Mouse (Mus musculus) ovary, adult 18-20 months (tissue): ENCODE measurements at regions not wholly inside any gene's neighbourhood (a gene's known extent, or its start where the extent isn't known, plus 50 kb on each side); places are given as distances from the start of the nearest gene placed in this dataset.
"Not testable (repeated sequence)": the region's sequence is repeated elsewhere in the genome, so short reads cannot be mapped to it uniquely, and the experiment has no call there.

Experiments
- DNase-seq: peaks from one replicate; pipeline ENCODE4 v3.0.0; 2022; ENCODE audit warnings: low spot score, mixed read lengths

- peak; percentile 63 for DNase-seq
Observed at GRCm38 (mm10) chr1:164543045-164543803, 85.1 kb upstream of the Atp1b1 start.

- DNase-seq = no peak
Observed at GRCm38 (mm10) chr1:164541711-164542110, 83.6 kb upstream of the Atp1b1 start.

- DNase-seq = no peak
Observed at GRCm38 (mm10) chr1:164538304-164539043, 80.3 kb upstream of the Atp1b1 start.

- no peak for DNase-seq
Observed at GRCm38 (mm10) chr1:164537324-164537948, 79.3 kb upstream of the Atp1b1 start.

DNA sequence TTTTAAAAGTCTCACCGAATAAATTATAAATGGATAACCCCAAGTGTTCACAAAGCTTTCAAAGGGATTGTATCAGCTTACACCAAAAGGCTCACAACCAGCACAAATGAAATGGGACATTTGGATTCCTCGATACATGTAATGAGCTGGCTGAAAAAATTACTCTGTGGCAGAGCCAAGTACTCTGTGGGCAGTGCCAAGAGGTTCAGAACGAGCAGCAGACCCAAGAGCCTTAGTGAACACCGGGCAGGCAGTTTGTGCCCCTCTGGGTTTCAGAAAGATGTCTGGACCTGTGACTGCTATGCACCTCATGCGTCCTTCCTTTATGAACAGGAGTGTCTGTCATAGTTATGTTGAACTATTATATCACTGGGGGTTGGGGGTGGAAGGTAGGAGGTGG lies 74.0 kb upstream of the Atp1b1 start:
- no peak for DNase-seq

DNA sequence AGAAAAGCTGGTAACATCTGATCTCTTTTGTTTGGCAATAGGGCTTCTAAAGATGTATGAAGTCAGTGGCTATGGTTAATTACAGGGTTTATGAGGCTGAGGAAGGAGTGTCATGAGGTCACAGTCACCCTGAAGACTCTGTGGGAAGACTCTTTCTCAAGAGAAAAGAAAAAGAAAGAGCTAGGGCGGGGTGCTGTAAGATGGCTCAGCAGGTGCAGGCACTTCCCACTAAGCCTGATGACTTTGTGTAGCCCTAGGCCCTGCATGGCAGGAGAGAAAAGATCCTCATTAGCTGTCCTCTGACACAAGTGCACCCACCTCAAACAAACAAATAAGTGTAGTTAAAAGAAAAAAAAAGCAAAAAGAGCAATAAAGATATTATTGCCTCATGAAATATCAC lies 73.6 kb upstream of the Atp1b1 start:
- DNase-seq = no peak

GRCm38 (mm10) chr1:164526748-164527147 lies 68.6 kb upstream of the Atp1b1 start:
- no peak for DNase-seq

- DNase-seq = no peak
Observed at GRCm38 (mm10) chr1:164522377-164523150, 64.4 kb upstream of the Atp1b1 start.

GRCm38 (mm10) chr1:164521371-164522130 lies 63.4 kb upstream of the Atp1b1 start:
- DNase-seq = no peak

GRCm38 (mm10) chr1:164518866-164519265 lies 60.7 kb upstream of the Atp1b1 start:
- DNase-seq = no peak

DNA sequence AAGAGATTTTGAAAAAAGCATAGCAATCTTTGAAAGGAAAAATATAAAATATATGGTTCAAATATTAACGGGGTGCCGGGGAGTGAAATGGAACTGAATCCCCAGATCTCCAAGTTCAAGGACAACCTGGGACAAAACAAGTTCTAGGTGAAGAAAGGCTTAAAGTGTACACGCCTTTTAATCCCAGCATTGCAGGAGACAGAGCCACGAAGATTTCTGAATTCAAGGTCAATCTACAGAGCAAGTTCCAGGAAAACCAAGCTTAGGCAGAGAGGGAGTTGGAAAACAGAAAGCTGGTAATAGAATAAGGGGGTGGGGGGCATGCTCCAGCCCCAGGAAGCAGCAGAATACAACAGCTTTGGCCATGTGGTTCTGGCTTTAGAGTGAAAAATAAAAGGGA lies 60.2 kb upstream of the Atp1b1 start:
- no peak for DNase-seq

DNA sequence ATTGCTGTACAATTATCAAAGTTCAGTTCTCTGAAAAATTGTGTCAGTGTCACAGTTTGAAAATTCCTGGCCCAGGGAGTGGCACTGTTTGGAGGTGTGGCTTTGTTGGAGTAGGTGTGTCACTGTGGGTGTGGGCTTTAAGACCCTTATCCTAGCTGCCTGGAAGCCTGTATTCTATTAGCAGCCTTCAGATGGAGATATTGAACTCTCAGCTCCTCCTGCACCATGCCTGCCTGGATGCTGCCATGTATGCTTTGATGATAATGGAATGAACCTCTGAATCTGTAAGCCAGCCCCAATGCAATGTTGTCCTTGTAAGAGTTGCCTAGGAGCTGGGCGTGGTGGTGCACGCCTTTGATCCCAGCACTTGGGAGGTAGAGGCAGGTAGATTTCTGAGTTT lies 59.2 kb upstream of the Atp1b1 start:
- DNase-seq = not testable (repeated sequence)

DNA sequence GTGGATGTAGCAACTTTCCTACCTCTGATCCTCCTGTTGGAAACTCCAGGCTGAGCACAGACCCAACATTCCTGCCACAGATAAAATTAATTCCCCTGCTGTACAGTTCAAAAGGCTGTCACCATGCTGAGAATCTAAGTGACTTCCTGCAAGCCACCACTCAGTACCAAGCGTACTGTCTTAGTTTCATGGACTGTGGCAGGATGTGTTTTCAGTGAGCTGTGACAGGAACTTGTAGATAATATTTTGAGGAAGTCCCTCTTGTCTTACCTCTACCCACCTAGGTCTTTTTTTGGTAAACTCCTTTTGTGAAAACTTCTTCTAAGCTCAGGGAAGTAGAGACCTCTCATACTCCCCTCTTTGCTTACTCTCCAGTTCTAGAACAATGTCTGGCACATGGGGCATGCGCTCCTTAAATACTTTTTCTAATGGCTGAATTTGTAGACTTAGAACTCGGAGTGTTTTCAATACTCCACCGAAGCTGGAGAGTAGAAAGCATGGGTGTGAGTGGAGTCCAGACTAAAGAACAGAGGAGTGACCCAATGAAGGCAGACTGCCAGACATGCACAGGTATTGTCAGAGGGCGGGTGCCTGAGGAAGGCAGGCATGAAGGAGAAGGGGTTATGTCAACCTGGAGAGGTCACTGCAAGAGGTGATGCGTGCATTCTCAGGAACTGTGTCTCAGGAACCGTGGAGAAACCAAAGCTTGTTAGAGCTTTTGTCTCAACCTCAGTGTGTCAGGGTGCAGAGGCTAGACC lies 53.7 kb upstream of the Atp1b1 start:
- no peak for DNase-seq

DNA sequence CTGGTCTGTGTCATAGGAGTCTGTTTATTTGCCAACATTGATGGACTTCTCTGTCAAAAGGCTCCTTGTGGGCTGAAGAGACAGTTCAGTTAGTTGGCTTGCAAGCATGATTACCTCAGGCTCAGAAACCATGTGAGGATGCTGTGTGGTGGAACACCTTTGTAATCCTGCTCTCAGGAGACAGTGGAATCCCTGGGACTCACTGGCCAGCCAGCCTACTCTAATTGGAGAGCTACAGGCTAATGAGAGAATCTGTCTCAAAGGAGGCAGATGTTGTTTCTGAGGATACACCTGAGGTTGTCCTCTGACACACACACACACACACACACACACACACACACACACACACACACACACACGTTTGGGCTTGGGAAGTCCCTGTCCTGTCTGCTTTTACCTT lies 51.1 kb upstream of the Atp1b1 start:
- DNase-seq = no peak

GRCm38 (mm10) chr1:164508556-164508955 lies 50.4 kb upstream of the Atp1b1 start:
- no peak for DNase-seq

GRCm38 (mm10) chr1:164508106-164508505 lies 50.0 kb upstream of the Atp1b1 start:
- DNase-seq = no peak
